Mouse (Mus musculus): ENCODE data around the gene Eif2s3y. TPM values are rescaled to one million over a fixed set of nuclear protein-coding genes. Genes with fewer than 3 reads are reported as not detected.

Gene Eif2s3y
- polyA plus RNA-seq (2017; shearing (Covaris generic)): 163 TPM

DNA sequence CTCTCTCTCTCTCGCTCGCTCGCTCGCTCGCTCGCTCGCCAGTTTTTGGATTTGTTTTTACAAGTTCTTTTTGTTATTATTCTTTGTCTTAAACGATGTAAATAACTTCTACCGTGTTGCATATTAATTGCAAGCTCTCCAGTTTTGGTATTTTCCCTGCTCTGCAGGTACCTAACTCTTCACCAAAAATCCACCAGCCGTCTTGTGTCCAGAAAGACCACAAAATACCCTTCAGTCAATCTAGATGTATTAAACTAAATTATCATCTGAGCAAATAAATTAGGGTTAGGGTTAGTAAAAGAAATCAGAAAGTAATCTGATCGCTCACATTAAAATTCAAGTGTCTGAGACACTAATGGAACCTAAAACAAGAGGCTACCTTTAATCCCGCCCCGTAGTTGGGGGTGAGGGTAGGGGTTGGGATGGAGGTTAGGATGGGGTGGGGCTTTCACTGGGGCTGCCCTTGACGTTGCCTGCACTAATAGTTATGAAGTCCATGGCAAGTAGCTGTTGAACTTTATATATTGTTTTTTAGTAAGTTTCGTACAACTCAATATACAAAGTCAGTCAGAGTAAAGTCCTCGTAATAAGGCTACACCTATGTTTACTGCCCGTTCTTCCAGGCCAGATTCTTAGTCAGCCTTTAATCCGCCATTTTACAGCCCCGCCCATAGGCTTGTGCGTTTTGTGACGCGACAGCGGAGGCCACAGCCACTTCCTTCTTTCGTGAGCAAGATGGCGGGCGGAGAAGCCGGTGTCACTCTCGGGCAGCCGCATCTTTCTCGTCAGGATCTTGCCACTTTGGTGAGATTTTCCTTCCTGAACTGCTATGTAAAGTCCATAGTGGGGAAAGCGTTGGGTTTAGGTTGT lies at the start of gene Eif2s3y:
Gene Eif2s3y (plus strand): TSS at position 662 of the 870 bp plus-strand sequence.

Other genes with a start within 250 kb of the Eif2s3y start
- not detected for gene Zfy1, start 213.1 kb upstream of the Eif2s3y start, polyA plus RNA-seq (2017; shearing (Covaris generic))
- gene Uba1y, start 191.9 kb upstream of the Eif2s3y start, polyA plus RNA-seq (2017; shearing (Covaris generic)): not detected
- gene Kdm5d, start 112.8 kb upstream of the Eif2s3y start, polyA plus RNA-seq (2017; shearing (Covaris generic)): 28.1 TPM
- 37.5 TPM for gene Uty, start 235.2 kb downstream of the Eif2s3y start, polyA plus RNA-seq (2017; shearing (Covaris generic))